Mouse (Mus musculus) megakaryocyte, embryonic 14.5 days (primary cell): ENCODE measurements around the gene Gad2.

ENCODE experiments used
- FLI1 ChIP-seq: IDR thresholded peaks from 2 replicates; pipeline ENCODE4 v1.6.1; 2012; ENCODE audit warnings: low read length, inconsistent platforms, mixed read lengths
- GATA1 ChIP-seq: IDR thresholded peaks from 3 replicates; pipeline ENCODE4 v1.6.1; 2012; ENCODE audit warnings: mixed read lengths, low read length, inconsistent platforms, borderline replicate concordance

DNA sequence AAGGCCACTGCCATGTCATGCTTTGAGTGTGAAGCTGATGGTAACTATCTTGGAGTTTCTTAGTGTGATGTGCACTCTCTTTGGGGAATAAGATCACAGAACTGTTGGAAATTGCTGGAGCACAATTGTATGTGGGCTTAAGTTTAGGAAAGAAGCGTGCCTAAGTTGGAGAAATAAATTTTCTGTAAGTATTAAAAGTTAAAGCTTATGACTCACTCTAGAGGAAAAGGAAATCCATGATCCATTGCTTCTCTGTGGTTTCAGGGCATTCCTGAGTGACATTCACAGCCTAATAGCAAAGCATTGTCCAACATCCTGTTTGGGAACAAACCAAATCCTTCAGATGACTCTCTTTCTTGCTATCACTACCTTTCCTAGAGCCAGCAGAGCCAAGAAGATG is 49.3 kb downstream of the Gad2 start:
- TF ChIP-seq FLI1 (no peak), GATA1 (no peak)
